Comparison of ENCODE assay signal across 8 mouse cellular contexts in genomic region chr9:58112866-58113278, GRCm38 (mm10). TPM values are rescaled to one million over a fixed set of nuclear protein-coding genes. Genes with fewer than 3 reads are reported as not detected.
A peak's percentile ranks its signal among the peaks of the same experiment; 100 is the strongest.
DNase-seq lines count a peak whose midpoint lies in the region; ATAC-seq lines count a peak whose summit lies in the region.

No protein-coding gene starts in this region.

- H3K4me1 ChIP-seq in heart, embryonic 16.5 days (ENCODE audit: control insufficient read depth, insufficient read depth, low read length): peaks cover 13% of the 10 kb centered on the region
- H3K4me1 ChIP-seq in hindbrain, embryonic 16.5 days (ENCODE audit: control insufficient read depth, insufficient read depth, low read depth, low read length): peaks cover 47% of the 10 kb centered on the region
- H3K4me1 ChIP-seq in midbrain, embryonic 14.5 days (ENCODE audit: control insufficient read depth, insufficient read depth, low read length): peaks cover 61% of the 10 kb centered on the region

- no peak overlapping the region for H3K27ac ChIP-seq in heart, embryonic 16.5 days (ENCODE audit: low read length)
- H3K27ac ChIP-seq in hindbrain, embryonic 16.5 days (ENCODE audit: low read depth, low read length): peak overlapping the region; percentile 70
- peak overlapping the region; percentile 95 for H3K27ac ChIP-seq in midbrain, embryonic 14.5 days (replicated peaks; ENCODE audit: low read depth, low read length)

- ATAC-seq in heart, embryonic 16.5 days (replicated peaks; ENCODE audit: extremely low read depth, insufficient read depth, low FRiP score): no peak
- ATAC-seq in hindbrain, embryonic 16.5 days: peak; percentile 51; the same call in 1 of the 2 replicates
- ATAC-seq in midbrain, embryonic 14.5 days (ENCODE audit: low FRiP score, low TSS enrichment): peak; percentile 82

- H3K4me2 ChIP-seq in heart, embryonic 16.5 days (ENCODE audit: low read depth, low read length): peak overlapping the region; percentile 54; the same call in 1 of the 2 replicates
- peak overlapping the region; percentile 44 for H3K4me2 ChIP-seq in hindbrain, embryonic 16.5 days (ENCODE audit: low read length)
- peak overlapping the region; percentile 41 for H3K4me2 ChIP-seq in midbrain, embryonic 14.5 days (ENCODE audit: low read length)

- 13% methylated on average over 6 of the region's 6 CpGs for WGBS in heart, embryonic 16.5 days
- WGBS in hindbrain, embryonic 16.5 days: 1% methylated on average over 6 of the region's 6 CpGs
- 2% methylated on average over 6 of the region's 6 CpGs for WGBS in midbrain, embryonic 14.5 days

- H3K27me3 ChIP-seq in heart, embryonic 16.5 days (ENCODE audit: control insufficient read depth, insufficient read depth, low read length): peaks cover 10% of the 10 kb centered on the region
- no peaks in the 10 kb centered on the region for H3K27me3 ChIP-seq in hindbrain, embryonic 16.5 days (replicated peaks; ENCODE audit: control insufficient read depth, insufficient read depth, low read length)
- H3K27me3 ChIP-seq in midbrain, embryonic 14.5 days (ENCODE audit: control insufficient read depth, insufficient read depth, low read length): no peaks in the 10 kb centered on the region

- H3K9ac ChIP-seq in heart, embryonic 16.5 days (ENCODE audit: low read length): no peak overlapping the region
- H3K9ac ChIP-seq in hindbrain, embryonic 16.5 days (ENCODE audit: low read depth, low read length): peak overlapping the region; percentile 19; the same call in 1 of the 2 replicates
- peak overlapping the region; percentile 6; the same call in 1 of the 2 replicates for H3K9ac ChIP-seq in midbrain, embryonic 14.5 days (replicated peaks; ENCODE audit: low read length)

- H3K9me3 ChIP-seq in heart, embryonic 16.5 days (replicated peaks; ENCODE audit: control insufficient read depth, low read length): no peaks in the 10 kb centered on the region
- no peaks in the 10 kb centered on the region for H3K9me3 ChIP-seq in hindbrain, embryonic 16.5 days (ENCODE audit: control insufficient read depth, low read length)
- H3K9me3 ChIP-seq in midbrain, embryonic 14.5 days (ENCODE audit: control insufficient read depth, low read length): no peaks in the 10 kb centered on the region

- intact Hi-C loops in heart, postnatal 36 days (cut with DNase I): no loop called here

- no peak for DNase-seq in heart, postnatal 36 days
- peak; percentile 56 for DNase-seq in embryo, embryonic 10 days (ENCODE audit: low spot score)
- DNase-seq in midbrain, embryonic 14.5 days: peak; percentile 91
- DNase-seq in gastrocnemius, postnatal 10 days: no peak
- no peak for DNase-seq in left cerebral cortex, adult 11 months (ENCODE audit: low spot score)
- no peak for DNase-seq in adipocyte (ENCODE audit: low spot score)

- H3K4me3 ChIP-seq in heart, embryonic 16.5 days (ENCODE audit: low read length): no peak overlapping the region
- no peak overlapping the region for H3K4me3 ChIP-seq in hindbrain, embryonic 16.5 days (ENCODE audit: low read length)
- peak overlapping the region; percentile 9; the same call in 1 of the 2 replicates for H3K4me3 ChIP-seq in midbrain, embryonic 14.5 days (replicated peaks; ENCODE audit: low read depth, low read length)

- H3K36me3 ChIP-seq in heart, embryonic 16.5 days (ENCODE audit: control insufficient read depth, insufficient read depth): no peaks in the 10 kb centered on the region
- H3K36me3 ChIP-seq in hindbrain, embryonic 16.5 days (ENCODE audit: control insufficient read depth, insufficient read depth, low read length): no peaks in the 10 kb centered on the region
- no peaks in the 10 kb centered on the region for H3K36me3 ChIP-seq in midbrain, embryonic 14.5 days (ENCODE audit: control insufficient read depth, insufficient read depth, low read length)

RNA-seq across cellular contexts. Expression of gene Ccdc33, which starts 5.8 kb away (rescaled TPM):
- 0.20 and 0.24 TPM in 2 replicates for polyA plus RNA-seq in heart, embryonic 16.5 days (2015; fragmentation: Nextera tagmentation; extraction: Ambion mirVana)
- total RNA-seq in heart, postnatal 36 days (2021): not detected
- polyA plus RNA-seq in hindbrain, embryonic 16.5 days (2015; fragmentation: Nextera tagmentation; extraction: Ambion mirVana): 0.43 and 0.79 TPM in 2 replicates
- 0.09 and 0.54 TPM in 2 replicates for polyA plus RNA-seq in midbrain, embryonic 14.5 days (2014; fragmentation: Nextera tagmentation; extraction: Ambion mirVana)
- not detected for total RNA-seq in gastrocnemius, postnatal 10 days (2021)

RNA-seq across cellular contexts. Expression of gene Stra6, which starts 49.3 kb away (rescaled TPM):
- polyA plus RNA-seq in heart, embryonic 16.5 days (2015; fragmentation: Nextera tagmentation; extraction: Ambion mirVana): 0.30 and 0.89 TPM in 2 replicates
- total RNA-seq in heart, postnatal 36 days (2021): under 1 TPM; 0.16 to 0.47 TPM
- polyA plus RNA-seq in hindbrain, embryonic 16.5 days (2015; fragmentation: Nextera tagmentation; extraction: Ambion mirVana): 11.6 and 16.4 TPM in 2 replicates
- polyA plus RNA-seq in midbrain, embryonic 14.5 days (2014; fragmentation: Nextera tagmentation; extraction: Ambion mirVana): 2.3 and 10.1 TPM in 2 replicates
- total RNA-seq in gastrocnemius, postnatal 10 days (2021): under 1 TPM; 0.25 to 0.40 TPM

Comparison
In these comparisons a context has a peak if more than half of its experiments do, and no peak if none do; other contexts are left out.
1. DNase-seq: peak in embryo, embryonic 10 days (single experiment) and midbrain, embryonic 14.5 days (single experiment); none in heart, postnatal 36 days (0 of 2), gastrocnemius, postnatal 10 days (single experiment), left cerebral cortex, adult 11 months (single experiment) and adipocyte (single experiment).
2. Peak in every context shown above with its lines, with median percentiles within 50 percentile points of each other: H3K4me2 ChIP-seq.